Mouse (Mus musculus) gonadal fat pad, adult 2 months (tissue): ENCODE data around the gene 6820408C15Rik. TPM values are rescaled to one million over a fixed set of nuclear protein-coding genes. Genes with fewer than 3 reads are reported as not detected.

Experiments
- DNase-seq: peaks from one replicate; pipeline ENCODE4 v3.0.0-alpha.2; 2012; ENCODE audit warnings: low read depth
- polyA plus RNA-seq: library from polyadenylated mRNA; depleted of rRNA; stranded (reverse); fragments of >200 nt; gene quantifications from 2 replicates; pipeline ENCODE4 v1.2.3, GENCODE M21; 2012; rRNA removed

Gene 6820408C15Rik
- polyA plus RNA-seq: 1.5 and 3.9 TPM in 2 replicates

- DNase-seq: no peak
Observed at GRCm38 (mm10) chr2:152415287-152415686, at the start of gene 6820408C15Rik. TSS of gene 6820408C15Rik (plus strand) at chr2:152415587.

- no peak for DNase-seq
Observed at GRCm38 (mm10) chr2:152367917-152368316, 47.5 kb upstream of the 6820408C15Rik start.

- DNase-seq: no peak
Observed at GRCm38 (mm10) chr2:152368532-152369140, 46.8 kb upstream of the 6820408C15Rik start.

- DNase-seq: no peak
Observed at GRCm38 (mm10) chr2:152372104-152372503, 43.3 kb upstream of the 6820408C15Rik start.

- no peak for DNase-seq
Observed at GRCm38 (mm10) chr2:152372661-152373060, 42.7 kb upstream of the 6820408C15Rik start.

- DNase-seq: no peak
Observed at GRCm38 (mm10) chr2:152373547-152373946, 41.8 kb upstream of the 6820408C15Rik start.

GRCm38 (mm10) chr2:152375652-152376344, 39.6 kb upstream of the 6820408C15Rik start:
- DNase-seq: no peak

- no peak for DNase-seq
Observed at GRCm38 (mm10) chr2:152376345-152376741, 39.0 kb upstream of the 6820408C15Rik start, which contains the start of gene Nrsn2. TSS of gene Nrsn2 (minus strand) at chr2:152376638.

GRCm38 (mm10) chr2:152384191-152384590, 31.2 kb upstream of the 6820408C15Rik start:
- DNase-seq: no peak

- no peak for DNase-seq
Observed at GRCm38 (mm10) chr2:152392786-152393185, 22.6 kb upstream of the 6820408C15Rik start.

GRCm38 (mm10) chr2:152393225-152394017, 22.0 kb upstream of the 6820408C15Rik start:
- no peak for DNase-seq

- DNase-seq: no peak
Observed at GRCm38 (mm10) chr2:152395271-152395920, 20.0 kb upstream of the 6820408C15Rik start.

GRCm38 (mm10) chr2:152396110-152397003, 19.0 kb upstream of the 6820408C15Rik start:
- no peak for DNase-seq

GRCm38 (mm10) chr2:152397004-152397589, 18.3 kb upstream of the 6820408C15Rik start:
- DNase-seq: no peak

- no peak for DNase-seq
Observed at GRCm38 (mm10) chr2:152397680-152398435, 17.5 kb upstream of the 6820408C15Rik start, which contains the start of gene Sox12. TSS of gene Sox12 (minus strand) at chr2:152398063.

GRCm38 (mm10) chr2:152398691-152399090, 16.7 kb upstream of the 6820408C15Rik start:
- DNase-seq: no peak

GRCm38 (mm10) chr2:152399122-152399542, 16.3 kb upstream of the 6820408C15Rik start:
- no peak for DNase-seq

GRCm38 (mm10) chr2:152406126-152406525, 9.3 kb upstream of the 6820408C15Rik start:
- DNase-seq: no peak

GRCm38 (mm10) chr2:152409781-152410180, 5.6 kb upstream of the 6820408C15Rik start:
- no peak for DNase-seq

GRCm38 (mm10) chr2:152410971-152411371, 4.4 kb upstream of the 6820408C15Rik start:
- DNase-seq: no peak
